Comparison of ENCODE assay signal across 9 mouse cellular contexts in genomic region chr2:121415591-121415990, GRCm38 (mm10). TPM values are rescaled to one million over a fixed set of nuclear protein-coding genes. Genes with fewer than 3 reads are reported as not detected.
DNase-seq lines count a peak whose midpoint lies in the region; ATAC-seq and TF ChIP-seq lines count a peak whose summit lies in the region.
"Had no signal": no experiment of that assay in that cellular context is flagged by ENCODE, and none has a peak within 500 bp of the region (broad histone marks: within the 10 kb centered on the region; RNA-seq: fewer than 3 reads in every experiment).

No protein-coding gene starts in this region.

- no peak for TF ChIP-seq POLR2A in heart, adult 2 months (IDR thresholded peaks at IDR 0.05; ENCODE audit: insufficient read depth, low read depth, low read length)

- peak overlapping the region; percentile 90 for H3K4me2 ChIP-seq in liver, postnatal 0 days (ENCODE audit: low read depth, low read length)

- H3K79me2 ChIP-seq in heart, adult 2 months (replicated peaks; ENCODE audit: control insufficient read depth, insufficient read depth, low read length), result peaks cover 3% of the 10 kb centered on the region

- H3K9ac ChIP-seq in heart, adult 2 months (ENCODE audit: low read depth, low read length), result no peak overlapping the region
- H3K9ac ChIP-seq in liver, postnatal 0 days (replicated peaks), result no peak overlapping the region

- 43% methylated on average over 3 of the region's 3 CpGs for WGBS in heart, adult 2 months
- 95% methylated on average over 3 of the region's 3 CpGs for WGBS in hindbrain, embryonic 10.5 days
- WGBS in liver, postnatal 0 days (ENCODE audit: insufficient replicate concordance), result 59% methylated on average over 3 of the region's 3 CpGs

- no peak for DNase-seq in heart, adult 2 months
- DNase-seq in heart, postnatal 4 days, result no peak
- DNase-seq in hindbrain, embryonic 10.5 days (ENCODE audit: low spot score), result no peak
- DNase-seq in liver, postnatal 0 days, result no peak
- DNase-seq in spleen, postnatal 14 days (ENCODE audit: low spot score in 2 of 2), result no peak
- DNase-seq in layer of hippocampus, adult 11-12 months (ENCODE audit: low spot score), result no peak
- DNase-seq in retina, postnatal 1 day, result no peak

- peaks cover 7% of the 10 kb centered on the region for H3K4me1 ChIP-seq in heart, adult 2 months (ENCODE audit: control insufficient read depth, insufficient read depth, low read length)
- H3K4me1 ChIP-seq in E14TG2a.4 (replicated peaks; ENCODE audit: low read depth, low read length), result peaks cover 63% of the 10 kb centered on the region
- H3K4me1 ChIP-seq in hindbrain, embryonic 10.5 days (replicated peaks), result peaks cover 29% of the 10 kb centered on the region
- H3K4me1 ChIP-seq in liver, postnatal 0 days (ENCODE audit: insufficient read depth), result peaks cover 31% of the 10 kb centered on the region

- H3K9me3 ChIP-seq in E14TG2a.4 (ENCODE audit: low read length), result no peaks in the 10 kb centered on the region
- H3K9me3 ChIP-seq in hindbrain, embryonic 10.5 days, result no peaks in the 10 kb centered on the region
- H3K9me3 ChIP-seq in liver, postnatal 0 days (ENCODE audit: low read length), result no peaks in the 10 kb centered on the region

- no peak overlapping the region for H3K27ac ChIP-seq in heart, adult 2 months
- H3K27ac ChIP-seq in hindbrain, embryonic 10.5 days, result no peak overlapping the region
- no peak overlapping the region for H3K27ac ChIP-seq in liver, postnatal 0 days (ENCODE audit: low read depth)

- no peaks in the 10 kb centered on the region for H3K27me3 ChIP-seq in heart, adult 2 months (ENCODE audit: control insufficient read depth, insufficient read depth, low read length)
- no peaks in the 10 kb centered on the region for H3K27me3 ChIP-seq in E14TG2a.4 (ENCODE audit: insufficient read depth, low read length)
- no peaks in the 10 kb centered on the region for H3K27me3 ChIP-seq in hindbrain, embryonic 10.5 days (ENCODE audit: insufficient read depth, poor library complexity, severe bottlenecking)
- H3K27me3 ChIP-seq in liver, postnatal 0 days (ENCODE audit: insufficient read depth, low read length), result no peaks in the 10 kb centered on the region

- no peak for TF ChIP-seq CTCF in heart, adult 2 months (IDR thresholded peaks at IDR 0.05)
- no peak for TF ChIP-seq CTCF in E14TG2a.4 (conservative IDR thresholded peaks at IDR 0.05; ENCODE audit: low read length)
- TF ChIP-seq CTCF in liver, postnatal 0 days (IDR thresholded peaks at IDR 0.05; ENCODE audit: low read depth), result no peak

- H3K36me3 ChIP-seq in heart, adult 2 months (ENCODE audit: control insufficient read depth, insufficient read depth, low read length), result peaks cover 39% of the 10 kb centered on the region
- H3K36me3 ChIP-seq in E14TG2a.4 (ENCODE audit: insufficient read depth, low read length), result peaks cover 56% of the 10 kb centered on the region
- H3K36me3 ChIP-seq in hindbrain, embryonic 10.5 days, result peaks cover 48% of the 10 kb centered on the region
- H3K36me3 ChIP-seq in liver, postnatal 0 days (replicated peaks; ENCODE audit: insufficient read depth, low read length), result peaks cover 9% of the 10 kb centered on the region; the same call in 1 of the 2 replicates

- no peak for TF ChIP-seq EP300 in heart, adult 2 months (IDR thresholded peaks at IDR 0.05; ENCODE audit: insufficient read depth, low read depth, low read length)
- no peak for TF ChIP-seq EP300 in liver, postnatal 0 days (IDR thresholded peaks at IDR 0.05; ENCODE audit: low read depth)

- peak overlapping the region; percentile 96 for H3K4me3 ChIP-seq in heart, adult 2 months
- H3K4me3 ChIP-seq in E14TG2a.4 (replicated peaks; ENCODE audit: low read length), result peak overlapping the region; percentile 97
- H3K4me3 ChIP-seq in hindbrain, embryonic 10.5 days, result peak overlapping the region; percentile 77
- H3K4me3 ChIP-seq in liver, postnatal 0 days (ENCODE audit: low read depth, low read length), result 0 out of 2 replicates have a peak overlapping the region, but pooled peaks have one; percentile 83

- intact Hi-C loops in heart, adult 2 months (cut with DNase I), result no loop called here

- ATAC-seq in liver, postnatal 0 days, result no peak

RNA-seq across cellular contexts. Expression of gene Catsper2, which starts 2.0 kb away (rescaled TPM):
- 1 to 10 TPM; 3.8 to 4.2 TPM for total RNA-seq in heart, adult 2 months (2021)
- polyA plus RNA-seq in heart, adult 2 months (2012; rRNA removed), result 3.4 and 4.3 TPM in 2 replicates
- total RNA-seq in heart, postnatal 4 days (2021), result 1 to 10 TPM; 3.3 to 3.7 TPM
- polyA plus RNA-seq in hindbrain, embryonic 10.5 days (2016; fragmentation: Nextera tagmentation; extraction: Ambion mirVana), result 1.6 and 3.0 TPM in 2 replicates
- 1.5 TPM in 2 replicates for polyA plus RNA-seq in liver, postnatal 0 days (2015; fragmentation: Nextera tagmentation; extraction: Ambion mirVana)

RNA-seq across cellular contexts. Expression of gene Pdia3, which starts 2.0 kb away (rescaled TPM):
- total RNA-seq in heart, adult 2 months (2021), result 100 to 1,000 TPM; 145 to 148 TPM
- polyA plus RNA-seq in heart, adult 2 months (2012; rRNA removed), result 76.0 and 96.6 TPM in 2 replicates
- total RNA-seq in heart, postnatal 4 days (2021), result 100 to 1,000 TPM; 200 to 203 TPM
- polyA plus RNA-seq in hindbrain, embryonic 10.5 days (2016; fragmentation: Nextera tagmentation; extraction: Ambion mirVana), result 498 and 605 TPM in 2 replicates
- 231 and 233 TPM in 2 replicates for polyA plus RNA-seq in liver, postnatal 0 days (2015; fragmentation: Nextera tagmentation; extraction: Ambion mirVana)

RNA-seq across cellular contexts. Expression of gene Ell3, which starts 28.5 kb away (rescaled TPM):
- total RNA-seq in heart, adult 2 months (2021), result under 1 TPM in 1 of 2 experiments, not detected in 1; 0.13 TPM
- polyA plus RNA-seq in heart, adult 2 months (2012; rRNA removed), result 0.15 and 0.47 TPM in 2 replicates
- total RNA-seq in heart, postnatal 4 days (2021), result under 1 TPM in 1 of 2 experiments, not detected in 1; 0.31 TPM
- polyA plus RNA-seq in hindbrain, embryonic 10.5 days (2016; fragmentation: Nextera tagmentation; extraction: Ambion mirVana), result 3.3 and 6.5 TPM in 2 replicates
- polyA plus RNA-seq in liver, postnatal 0 days (2015; fragmentation: Nextera tagmentation; extraction: Ambion mirVana), result 1.9 and 2.1 TPM in 2 replicates

RNA-seq across cellular contexts. Expression of gene Strc, which starts 28.6 kb away (rescaled TPM):
- not detected for total RNA-seq in heart, adult 2 months (2021)
- 0.09 and 0.10 TPM in 2 replicates for polyA plus RNA-seq in heart, adult 2 months (2012; rRNA removed)
- total RNA-seq in heart, postnatal 4 days (2021), result not detected
- not detected in 2 replicates for polyA plus RNA-seq in hindbrain, embryonic 10.5 days (2016; fragmentation: Nextera tagmentation; extraction: Ambion mirVana)
- polyA plus RNA-seq in liver, postnatal 0 days (2015; fragmentation: Nextera tagmentation; extraction: Ambion mirVana), result not detected in 2 replicates
- total RNA-seq: neutrophil, adult 5-6 weeks had no signal

RNA-seq across cellular contexts. Expression of gene Serf2, which starts 33.4 kb away (rescaled TPM):
- 100 to 1,000 TPM; 369 to 415 TPM for total RNA-seq in heart, adult 2 months (2021)
- 339 and 340 TPM in 2 replicates for polyA plus RNA-seq in heart, adult 2 months (2012; rRNA removed)
- 100 to 1,000 TPM; 350 to 387 TPM for total RNA-seq in heart, postnatal 4 days (2021)
- polyA plus RNA-seq in hindbrain, embryonic 10.5 days (2016; fragmentation: Nextera tagmentation; extraction: Ambion mirVana), result 502 and 520 TPM in 2 replicates
- polyA plus RNA-seq in liver, postnatal 0 days (2015; fragmentation: Nextera tagmentation; extraction: Ambion mirVana), result 264 and 266 TPM in 2 replicates
